Comparison of ENCODE assay signal across 8 mouse cellular contexts in genomic region chr7:16452587-16453073, GRCm38 (mm10). TPM values are rescaled to one million over a fixed set of nuclear protein-coding genes. Genes with fewer than 3 reads are reported as not detected.
DNase-seq lines count a peak whose midpoint lies in the region; TF ChIP-seq lines count a peak whose summit lies in the region.

Gene Tmem160, plus strand, starts transcription at chr7:16452779.

- TF ChIP-seq CTCF in cortical plate, adult 2 months (IDR thresholded peaks at IDR 0.05; ENCODE audit: extremely low read depth, insufficient read depth, low read length) = no peak

- peaks cover 32% of the 10 kb centered on the region for H3K36me3 ChIP-seq in megakaryocyte, embryonic 14.5 days (replicated peaks; ENCODE audit: low read length)

- no peaks in the 10 kb centered on the region for H3K9me3 ChIP-seq in megakaryocyte, embryonic 14.5 days

- H3K27me3 ChIP-seq in megakaryocyte, embryonic 14.5 days (replicated peaks) = no peaks in the 10 kb centered on the region

- no peaks in the 10 kb centered on the region for H3K4me1 ChIP-seq in cortical plate, adult 2 months (ENCODE audit: control insufficient read depth, insufficient read depth, low read length)
- H3K4me1 ChIP-seq in megakaryocyte, embryonic 14.5 days = peaks cover 30% of the 10 kb centered on the region

- peak; percentile 24; the same call in 1 of the 2 replicates for TF ChIP-seq POLR2A in cortical plate, adult 2 months (IDR thresholded peaks at IDR 0.05; ENCODE audit: extremely low read depth, insufficient read depth, low read length)

- DNase-seq in adipocyte (ENCODE audit: low spot score) = peak; percentile 92
- DNase-seq in gastrocnemius, adult 8-10 months (ENCODE audit: low spot score in 2 of 2) = peak; percentile 84 to 90
- DNase-seq in hindlimb bud, embryonic 11.5 days (ENCODE audit: extremely low spot score, low read depth, low spot score) = peak; percentile 77
- peak; percentile 69 to 95 for DNase-seq in left cerebral cortex, adult 8-10 months (ENCODE audit: low spot score in 2 of 2)
- peak; percentile 89 for DNase-seq in right cerebral cortex, postnatal 25 days
- DNase-seq in urinary bladder, postnatal 4 days (ENCODE audit: low spot score in 2 of 2) = peak; percentile 83 to 84

- H3K27ac ChIP-seq in cortical plate, adult 2 months (ENCODE audit: insufficient read depth, low read length) = no peak within 1 kb of the TSS

- H3K4me3 ChIP-seq in cortical plate, adult 2 months (ENCODE audit: insufficient read depth, low read length) = peak within 1 kb of the TSS; percentile 64
- peak within 1 kb of the TSS; percentile 98 for H3K4me3 ChIP-seq in megakaryocyte, embryonic 14.5 days (replicated peaks)

RNA-seq across cellular contexts. Expression of gene Tmem160, which starts in this region (rescaled TPM):
- 105 and 115 TPM in 2 replicates for polyA plus RNA-seq in cortical plate, adult 2 months (2012; rRNA removed)
- 10 to 100 TPM; 54.7 to 73.2 (median 60.1) TPM for total RNA-seq in gastrocnemius, adult 8-10 months (2022)
- 10 to 100 TPM; 53.3 to 81.3 (median 69.6) TPM for total RNA-seq in left cerebral cortex, adult 8-10 months (2022)
- 185 and 233 TPM in 2 replicates for polyA plus RNA-seq in megakaryocyte, embryonic 14.5 days (2012; ENCODE audit: insufficient read depth, low replicate concordance)
